Mouse (Mus musculus) intestine, embryonic 14.5 days (tissue): ENCODE results near the gene Cdh12. TPM values are rescaled to one million over a fixed set of nuclear protein-coding genes. Genes with fewer than 3 reads are reported as not detected.
"Not testable (repeated sequence)": the region's sequence is repeated elsewhere in the genome, so short reads cannot be mapped to it uniquely, and the experiment has no call there.

ENCODE experiments used
- ATAC-seq: fragments of 200-750 bp; cut with Nextera tagmentation; replicated peaks from 2 replicates; pipeline ENCODE4 v1.8.0; 2017; ENCODE audit warnings: low read depth, moderate number of reproducible peaks, moderate TSS enrichment, moderate library complexity; ENCODE audit not compliant: low FRiP score, low TSS enrichment
- DNase-seq: peaks from one replicate; pipeline ENCODE4 v3.0.0-alpha.2; 2018; ENCODE audit warnings: low spot score
- H3K27ac ChIP-seq: fragments of 300-500 bp; sonication (generic); 2 replicates; pipeline ENCODE4 v1.5.1; 2014; ENCODE audit warnings: low read depth, mild to moderate bottlenecking, control low read depth
- H3K27me3 ChIP-seq: fragments of 300-500 bp; sonication (generic); replicated peaks from 2 replicates; pipeline ENCODE4 v1.6.1; 2014; ENCODE audit warnings: low read length, control low read depth; ENCODE audit not compliant: control insufficient read depth, insufficient read depth
- H3K36me3 ChIP-seq: fragments of 300-500 bp; sonication (generic); 2 replicates; pipeline ENCODE4 v1.6.1; 2014; ENCODE audit warnings: low read length, control low read depth; ENCODE audit not compliant: control insufficient read depth, insufficient read depth
- H3K4me1 ChIP-seq: fragments of 300-500 bp; sonication (generic); replicated peaks from 2 replicates; pipeline ENCODE4 v1.6.1; 2014; ENCODE audit warnings: low read length, control low read depth, mixed read lengths; ENCODE audit not compliant: control insufficient read depth, insufficient read depth
- H3K4me2 ChIP-seq: fragments of 300-500 bp; sonication (generic); 2 replicates; pipeline ENCODE4 v1.6.1; 2014; ENCODE audit warnings: low read length
- H3K4me3 ChIP-seq: fragments of 300-500 bp; sonication (generic); 2 replicates; pipeline ENCODE4 v1.5.1; 2014; ENCODE audit warnings: low read depth, low read length, control low read depth, mixed read lengths
- H3K9ac ChIP-seq: fragments of 300-500 bp; sonication (generic); 2 replicates; pipeline ENCODE4 v1.6.1; 2014; ENCODE audit warnings: mild to moderate bottlenecking, low read length
- H3K9me3 ChIP-seq: fragments of 300-500 bp; sonication (generic); 2 replicates; pipeline ENCODE4 v1.6.1; 2016; ENCODE audit warnings: low read length, control low read depth; ENCODE audit not compliant: control insufficient read depth
- WGBS: fragments of 180-500 bp; shearing (Covaris S2); extraction: QIAGEN DNeasy Blood & Tissue Kit; methylation state at CpG from one replicate; pipeline ENCODE4 v1.1.7; 2014; 5-methylcytosine and 5-hydroxymethylcytosine counted together
- polyA plus RNA-seq: library from polyadenylated mRNA; unstranded; fragments of >200 nt; fragmentation: Nextera tagmentation; extraction: Ambion mirVana; gene quantifications from 2 replicates; pipeline ENCODE4 v1.2.1, GENCODE M21; 2014

The Cdh12 gene
- polyA plus RNA-seq, 1 experiment from 2014 or later = 0.97 TPM

- H3K27me3 ChIP-seq = no peaks in the 10 kb centered on the region
- DNase-seq = no peak
- ATAC-seq = no peak
- H3K4me1 ChIP-seq = no peaks in the 10 kb centered on the region
- H3K9ac ChIP-seq = no peak overlapping the region
- no peaks in the 10 kb centered on the region for H3K9me3 ChIP-seq
- H3K27ac ChIP-seq = no peak overlapping the region
- no peaks in the 10 kb centered on the region for H3K36me3 ChIP-seq
- H3K4me2 ChIP-seq = no peak overlapping the region
- H3K4me3 ChIP-seq = no peak overlapping the region
Observed at GRCm38 (mm10) chr15:21132999-21133398, 683.9 kb downstream of the Cdh12 start.

GRCm38 (mm10) chr15:21146896-21147295 is 697.8 kb downstream of the Cdh12 start:
- no peak for DNase-seq

GRCm38 (mm10) chr15:21153602-21154001 is 704.5 kb downstream of the Cdh12 start:
- DNase-seq (no peak), ATAC-seq (no peak)
- no peak overlapping the region for H3K4me2 ChIP-seq
- no peaks in the 10 kb centered on the region for H3K36me3 ChIP-seq
- no peaks in the 10 kb centered on the region for H3K27me3 ChIP-seq
- WGBS = 91% methylated on average over 3 of the region's 3 CpGs
- H3K4me3 ChIP-seq = no peak overlapping the region
- H3K27ac ChIP-seq = no peak overlapping the region
- no peak overlapping the region for H3K9ac ChIP-seq
- no peaks in the 10 kb centered on the region for H3K4me1 ChIP-seq
- no peaks in the 10 kb centered on the region for H3K9me3 ChIP-seq

More at GRCm38 (mm10) chr15:21146896-21147295, 697.8 kb downstream of the Cdh12 start:
- Histone ChIP-seq H3K4me2 (no peak overlapping the region), H3K27ac (no peak overlapping the region), H3K36me3 (no peaks in the 10 kb centered on the region), H3K9me3 (no peaks in the 10 kb centered on the region), H3K4me3 (no peak overlapping the region), H3K27me3 (no peaks in the 10 kb centered on the region), H3K9ac (no peak overlapping the region), H3K4me1 (no peaks in the 10 kb centered on the region)
- 83% methylated on average over 4 of the region's 4 CpGs for WGBS
- no peak for ATAC-seq

GRCm38 (mm10) chr15:21179727-21180126 is 730.7 kb downstream of the Cdh12 start:
- ATAC-seq = no peak
- 55% methylated on average over 5 of the region's 5 CpGs for WGBS
- Histone ChIP-seq H3K9ac (no peak overlapping the region), H3K36me3 (no peaks in the 10 kb centered on the region), H3K4me2 (no peak overlapping the region), H3K9me3 (no peaks in the 10 kb centered on the region), H3K27ac (no peak overlapping the region), H3K27me3 (no peaks in the 10 kb centered on the region), H3K4me3 (no peak overlapping the region), H3K4me1 (no peaks in the 10 kb centered on the region)
- DNase-seq = no peak

GRCm38 (mm10) chr15:21180191-21180590 is 731.1 kb downstream of the Cdh12 start:
- ATAC-seq (no peak), DNase-seq (no peak)
- no peaks in the 10 kb centered on the region for H3K27me3 ChIP-seq
- 66% methylated on average over 4 of the region's 4 CpGs for WGBS
- no peaks in the 10 kb centered on the region for H3K4me1 ChIP-seq
- no peaks in the 10 kb centered on the region for H3K36me3 ChIP-seq
- H3K27ac ChIP-seq = no peak overlapping the region
- no peak overlapping the region for H3K9ac ChIP-seq
- H3K4me3 ChIP-seq = no peak overlapping the region
- no peak overlapping the region for H3K4me2 ChIP-seq
- H3K9me3 ChIP-seq = no peaks in the 10 kb centered on the region

- Histone ChIP-seq H3K9me3 (no peaks in the 10 kb centered on the region), H3K36me3 (no peaks in the 10 kb centered on the region), H3K9ac (no peak overlapping the region), H3K4me3 (no peak overlapping the region), H3K4me2 (no peak overlapping the region), H3K4me1 (no peaks in the 10 kb centered on the region), H3K27me3 (no peaks in the 10 kb centered on the region), H3K27ac (no peak overlapping the region)
- WGBS = 62% methylated on average over 1 of the region's 1 CpGs
- DNase-seq (no peak), ATAC-seq (no peak)
Observed at GRCm38 (mm10) chr15:21185799-21186198, 736.7 kb downstream of the Cdh12 start.

- 86% methylated on average over 2 of the region's 2 CpGs for WGBS
- not testable (repeated sequence) for H3K9ac ChIP-seq, H3K4me3 ChIP-seq, H3K27me3 ChIP-seq, H3K27ac ChIP-seq, H3K36me3 ChIP-seq, ATAC-seq, H3K9me3 ChIP-seq, DNase-seq, H3K4me2 ChIP-seq, H3K4me1 ChIP-seq
Observed at GRCm38 (mm10) chr15:21210089-21210488, 761.0 kb downstream of the Cdh12 start.

DNA sequence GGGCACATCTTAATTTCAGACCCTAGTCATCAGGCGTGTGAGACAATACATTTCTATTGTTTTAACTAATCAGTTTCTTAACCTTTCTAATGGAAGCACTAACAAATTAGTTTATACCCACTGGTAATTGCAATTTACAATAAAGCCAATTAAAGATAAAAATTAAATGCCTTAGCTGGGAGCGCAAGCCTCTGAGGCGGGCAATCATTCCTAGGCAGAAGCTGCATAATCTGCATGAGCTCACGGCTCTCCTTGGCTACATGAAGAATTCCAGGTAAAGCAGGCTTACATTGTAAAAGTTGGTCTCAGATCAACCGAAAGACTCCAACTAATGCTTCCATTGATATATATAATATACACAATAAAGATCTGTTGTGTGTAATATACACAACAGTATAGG is 773.9 kb downstream of the Cdh12 start:
- Histone ChIP-seq H3K4me2 (no peak overlapping the region), H3K9me3 (no peaks in the 10 kb centered on the region), H3K4me1 (no peaks in the 10 kb centered on the region), H3K27me3 (no peaks in the 10 kb centered on the region), H3K9ac (no peak overlapping the region), H3K4me3 (no peak overlapping the region), H3K36me3 (no peaks in the 10 kb centered on the region), H3K27ac (no peak overlapping the region)
- ATAC-seq (no peak), DNase-seq (no peak)
- WGBS = 92% methylated on average over 5 of the region's 5 CpGs

- Histone ChIP-seq H3K9me3 (no peaks in the 10 kb centered on the region), H3K36me3 (no peaks in the 10 kb centered on the region), H3K4me2 (no peak overlapping the region), H3K4me1 (no peaks in the 10 kb centered on the region), H3K27me3 (no peaks in the 10 kb centered on the region), H3K4me3 (no peak overlapping the region), H3K27ac (no peak overlapping the region), H3K9ac (no peak overlapping the region)
- no peak for ATAC-seq
- DNase-seq = no peak
- 83% methylated on average over 2 of the region's 2 CpGs for WGBS
Observed at GRCm38 (mm10) chr15:21261318-21261717, 812.3 kb downstream of the Cdh12 start.
